8 mouse cellular contexts compared by ENCODE assay signal in the genomic region with DNA sequence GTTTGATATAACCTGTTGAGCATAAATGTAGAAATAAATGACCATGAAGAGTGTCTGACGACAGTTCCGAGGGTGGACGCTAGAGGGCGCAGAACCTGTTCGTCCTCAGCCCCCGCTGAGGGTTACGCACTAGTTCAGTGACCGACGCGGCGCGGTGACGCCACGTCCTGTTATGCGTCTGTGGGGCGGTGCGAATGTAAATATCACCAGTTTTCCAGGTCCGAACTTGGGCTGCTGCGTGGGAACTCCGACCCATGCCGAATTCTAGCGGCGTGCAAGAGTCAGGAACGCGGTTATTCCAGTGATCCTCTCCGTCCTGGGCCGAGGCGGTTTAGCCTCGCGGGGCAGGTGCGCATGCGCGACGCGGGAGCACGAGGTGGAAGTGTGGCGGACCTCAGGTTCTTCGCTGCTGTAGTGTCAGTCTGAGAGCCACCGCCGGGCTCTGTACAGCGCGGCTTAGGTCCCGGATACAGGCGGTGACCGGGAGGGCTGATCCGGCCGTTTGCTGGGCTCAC. TPM values are rescaled to one million over a fixed set of nuclear protein-coding genes. Genes with fewer than 3 reads are reported as not detected.
DNase-seq lines count a peak whose midpoint lies in the region; ATAC-seq and TF ChIP-seq lines count a peak whose summit lies in the region.

A gene (plus strand): TSS at position 203 of the 515 bp plus-strand sequence.

- TF ChIP-seq POLR2A in CH12.LX (IDR thresholded peaks at IDR 0.05; ENCODE audit: low read depth, low read length), result peak; percentile 89

- ATAC-seq in forebrain, embryonic 12.5 days (ENCODE audit: low FRiP score), result peak; percentile 96
- ATAC-seq in liver, postnatal 0 days, result peak; percentile 98
- ATAC-seq in neural tube, embryonic 14.5 days (ENCODE audit: low read depth), result peak; percentile 97

- H3K9ac ChIP-seq in CH12.LX (ENCODE audit: insufficient read depth, low read depth), result peak within 1 kb of the TSS; percentile 82
- peak within 1 kb of the TSS; percentile 74 for H3K9ac ChIP-seq in forebrain, embryonic 12.5 days
- peak within 1 kb of the TSS; percentile 70 for H3K9ac ChIP-seq in liver, postnatal 0 days (replicated peaks)
- H3K9ac ChIP-seq in neural tube, embryonic 14.5 days (replicated peaks; ENCODE audit: low read depth, low read length), result peak within 1 kb of the TSS; percentile 74

- WGBS in forebrain, embryonic 12.5 days, result under 1% methylated on average over 47 of the region's 47 CpGs
- WGBS in large intestine, adult 2 months, result under 1% methylated on average over 47 of the region's 47 CpGs
- WGBS in liver, postnatal 0 days (ENCODE audit: insufficient replicate concordance), result under 1% methylated on average over 47 of the region's 47 CpGs
- under 1% methylated on average over 47 of the region's 47 CpGs for WGBS in neural tube, embryonic 14.5 days

- peak; percentile 95 for DNase-seq in CH12.LX (ENCODE audit: extremely low read depth)
- peak; percentile 94 for DNase-seq in c-Kit-positive CD71-positive TER-119-negative erythroid progenitor cells, embryonic 14.5 days (ENCODE audit: low read depth)
- peak; percentile 95 to 97 for DNase-seq in heart, postnatal 10 days
- DNase-seq in large intestine, adult 2 months (ENCODE audit: low read depth, low spot score), result peak; percentile 85
- peak; percentile 95 for DNase-seq in liver, postnatal 0 days
- DNase-seq in testis, postnatal 10 days (ENCODE audit: low spot score), result peak; percentile 98

- peaks cover 22% of the 10 kb centered on the region for H3K79me2 ChIP-seq in CH12.LX (replicated peaks; ENCODE audit: control insufficient read depth, extremely low read depth, insufficient read depth, poor library complexity, severe bottlenecking)

- peak; percentile 54 for TF ChIP-seq RAD21 in CH12.LX (IDR thresholded peaks at IDR 0.05; ENCODE audit: low read depth, low read length)

- peak within 1 kb of the TSS; percentile 35 for H3K4me2 ChIP-seq in CH12.LX (ENCODE audit: insufficient read depth, low read depth, poor library complexity, severe bottlenecking)
- peak within 1 kb of the TSS; percentile 83 for H3K4me2 ChIP-seq in forebrain, embryonic 12.5 days
- peak within 1 kb of the TSS; percentile 86 for H3K4me2 ChIP-seq in liver, postnatal 0 days (ENCODE audit: low read depth, low read length)
- H3K4me2 ChIP-seq in neural tube, embryonic 14.5 days (ENCODE audit: low read depth, low read length), result peak within 1 kb of the TSS; percentile 96

- peaks cover 12 to 33% of the 10 kb centered on the region in 2 experiments for H3K36me3 ChIP-seq in CH12.LX (replicated peaks in 1 of 2; ENCODE audit: control insufficient read depth in 1 of 2, insufficient read depth in 1 of 2, low read length in 1 of 2)
- peaks cover 13% of the 10 kb centered on the region for H3K36me3 ChIP-seq in forebrain, embryonic 12.5 days (replicated peaks)
- H3K36me3 ChIP-seq in liver, postnatal 0 days (replicated peaks; ENCODE audit: insufficient read depth, low read length), result peaks cover 17% of the 10 kb centered on the region
- 0 out of 2 replicates have a peak, but pooled peaks cover 4% of the 10 kb centered on the region for H3K36me3 ChIP-seq in neural tube, embryonic 14.5 days (ENCODE audit: control insufficient read depth, insufficient read depth, low read length)

- H3K27ac ChIP-seq in CH12.LX (ENCODE audit: insufficient read depth, low read depth), result peak within 1 kb of the TSS; percentile 72
- peak within 1 kb of the TSS; percentile 91 for H3K27ac ChIP-seq in forebrain, embryonic 12.5 days
- peak within 1 kb of the TSS; percentile 92 for H3K27ac ChIP-seq in liver, postnatal 0 days (ENCODE audit: low read depth)
- H3K27ac ChIP-seq in neural tube, embryonic 14.5 days (ENCODE audit: low read depth, low read length), result peak within 1 kb of the TSS; percentile 84

- H3K4me1 ChIP-seq in CH12.LX (ENCODE audit: control insufficient read depth in 1 of 2, insufficient read depth in 2 of 2), result peaks cover 7 to 25% of the 10 kb centered on the region in 2 experiments
- peaks cover 15% of the 10 kb centered on the region for H3K4me1 ChIP-seq in forebrain, embryonic 12.5 days
- H3K4me1 ChIP-seq in liver, postnatal 0 days (ENCODE audit: insufficient read depth), result peaks cover 16% of the 10 kb centered on the region
- peaks cover 13% of the 10 kb centered on the region for H3K4me1 ChIP-seq in neural tube, embryonic 14.5 days (ENCODE audit: control insufficient read depth, insufficient read depth, low read length)

- no peaks in the 10 kb centered on the region for H3K27me3 ChIP-seq in CH12.LX (replicated peaks)
- H3K27me3 ChIP-seq in forebrain, embryonic 12.5 days, result no peaks in the 10 kb centered on the region
- no peaks in the 10 kb centered on the region for H3K27me3 ChIP-seq in liver, postnatal 0 days (ENCODE audit: insufficient read depth, low read length)
- H3K27me3 ChIP-seq in neural tube, embryonic 14.5 days (ENCODE audit: control insufficient read depth, insufficient read depth, low read length), result no peaks in the 10 kb centered on the region

- intact Hi-C loops in heart, postnatal 10 days (cut with DNase I), result no loop called here

- in situ Hi-C loops in CH12.LX (cut with MboI; ENCODE audit: low pct_ligation_motif_present, low pct_unique_long_range_greater_than_20kb, low sequenced_read_pairs), result no loop called here

- peak; percentile 85 to 94 for TF ChIP-seq CTCF in CH12.LX (conservative IDR thresholded peaks at IDR 0.05 in 1 of 2, IDR thresholded peaks at IDR 0.05 in 1 of 2; ENCODE audit: low read depth in 2 of 2, low read length in 2 of 2)
- TF ChIP-seq CTCF in liver, postnatal 0 days (IDR thresholded peaks at IDR 0.05; ENCODE audit: low read depth), result peak; percentile 99

- H3K9me3 ChIP-seq in CH12.LX (replicated peaks; ENCODE audit: low read length), result peaks cover 5% of the 10 kb centered on the region
- no peaks in the 10 kb centered on the region for H3K9me3 ChIP-seq in forebrain, embryonic 12.5 days
- H3K9me3 ChIP-seq in liver, postnatal 0 days (ENCODE audit: low read length), result no peaks in the 10 kb centered on the region; the same call in 1 of the 2 replicates
- no peaks in the 10 kb centered on the region for H3K9me3 ChIP-seq in neural tube, embryonic 14.5 days (ENCODE audit: control insufficient read depth, low read length)

- H3K4me3 ChIP-seq in CH12.LX (replicated peaks in 1 of 3; ENCODE audit: low read depth in 2 of 3, low read length in 2 of 3, poor library complexity in 1 of 3), result peak within 1 kb of the TSS; percentile 63 to 95 (median 93)
- H3K4me3 ChIP-seq in forebrain, embryonic 12.5 days (replicated peaks), result peak within 1 kb of the TSS; percentile 69
- peak within 1 kb of the TSS; percentile 66 for H3K4me3 ChIP-seq in liver, postnatal 0 days (ENCODE audit: low read depth, low read length)
- H3K4me3 ChIP-seq in neural tube, embryonic 14.5 days (ENCODE audit: low read depth, low read length), result peak within 1 kb of the TSS; percentile 74

- no peak for TF ChIP-seq EP300 in CH12.LX (IDR thresholded peaks at IDR 0.05; ENCODE audit: low read length)
- TF ChIP-seq EP300 in liver, postnatal 0 days (IDR thresholded peaks at IDR 0.05; ENCODE audit: low read depth), result peak; percentile 22; the same call in 1 of the 2 replicates

- dilution Hi-C loops in CH12.LX (cut with MboI; ENCODE audit: extremely low pct_ligation_motif_present, extremely low pct_unique_long_range_greater_than_20kb, low sequenced_read_pairs), result no loop called here

TF ChIP-seq in CH12.LX, 34 proteins besides CTCF, POLR2A, EP300 and RAD21 (continues in another document):
- TF ChIP-seq JUN (IDR thresholded peaks at IDR 0.05; ENCODE audit: insufficient read depth, low read depth, low read length), result no peak
- no peak for TF ChIP-seq UBTF (IDR thresholded peaks at IDR 0.05; ENCODE audit: low read depth, low read length)
- TF ChIP-seq ETS1 (conservative IDR thresholded peaks at IDR 0.05; ENCODE audit: low read depth, low read length), result no peak; the same call in 1 of the 2 replicates
- no peak for TF ChIP-seq CHD2 (IDR thresholded peaks at IDR 0.05; ENCODE audit: low read length)
- peak; percentile 56 for TF ChIP-seq ELF1 (IDR thresholded peaks at IDR 0.05; ENCODE audit: low read depth, low read length)
- no peak for TF ChIP-seq E2F4 (IDR thresholded peaks at IDR 0.05; ENCODE audit: insufficient replicate concordance, low read depth, low read length)
- TF ChIP-seq ZKSCAN1 (IDR thresholded peaks at IDR 0.05; ENCODE audit: borderline replicate concordance, low read depth, low read length), result no peak
- TF ChIP-seq NRF1 (IDR thresholded peaks at IDR 0.05; ENCODE audit: low read depth, low read length), result peak; percentile 93
- no peak for TF ChIP-seq MAFK (IDR thresholded peaks at IDR 0.05; ENCODE audit: insufficient replicate concordance, low read length)
- TF ChIP-seq ZMIZ1 (IDR thresholded peaks at IDR 0.05; ENCODE audit: low read depth, low read length), result peak; percentile 57; the same call in 1 of the 2 replicates
- TF ChIP-seq USF1 (IDR thresholded peaks at IDR 0.05; ENCODE audit: low read depth, low read length), result no peak
- TF ChIP-seq SMC3 (IDR thresholded peaks at IDR 0.05; ENCODE audit: low read depth, low read length), result peak; percentile 73
- no peak for TF ChIP-seq PAX5 (IDR thresholded peaks at IDR 0.05; ENCODE audit: low read length)
- TF ChIP-seq SIN3A (IDR thresholded peaks at IDR 0.05; ENCODE audit: low read length), result peak; percentile 91; the same call in 1 of the 2 replicates
- peak; percentile 95 for TF ChIP-seq MXI1 (IDR thresholded peaks at IDR 0.05; ENCODE audit: low read depth, low read length)
- TF ChIP-seq TBP (conservative IDR thresholded peaks at IDR 0.05; ENCODE audit: low read depth, low read length), result peak; percentile 78
- TF ChIP-seq MYC (IDR thresholded peaks at IDR 0.05; ENCODE audit: low read depth, low read length), result peak; percentile 88; the same call in 1 of the 2 replicates
- TF ChIP-seq KAT2A (IDR thresholded peaks at IDR 0.05; ENCODE audit: insufficient replicate concordance, low read length), result no peak
- peak; percentile 64; the same call in 1 of the 2 replicates for TF ChIP-seq POLR2AphosphoS2 (IDR thresholded peaks at IDR 0.05; ENCODE audit: low read depth, low read length)
- no peak for TF ChIP-seq JUND (conservative IDR thresholded peaks at IDR 0.05; ENCODE audit: low read depth, low read length)
- peak; percentile 60; the same call in 1 of the 2 replicates for TF ChIP-seq TCF12 (IDR thresholded peaks at IDR 0.05; ENCODE audit: low read depth, low read length)

RNA-seq across cellular contexts. Expression of the gene that starts here (rescaled TPM):
- total RNA-seq in CH12.LX (2012; rRNA removed), result 32.4 and 46.9 TPM in 2 replicates
- total RNA-seq in CH12.LX (2014; rRNA removed), result 132 and 140 TPM in 2 replicates
- polyA plus RNA-seq in CH12.LX (2012; ENCODE audit: insufficient read length, low read depth), result 101 and 121 TPM in 2 replicates
- 53.3 and 53.6 TPM in 2 replicates for polyA plus RNA-seq in forebrain, embryonic 12.5 days (2016; fragmentation: Nextera tagmentation; extraction: Ambion mirVana)
- 10 to 100 TPM; 21.5 to 24.6 TPM for total RNA-seq in heart, postnatal 10 days (2021)
- polyA plus RNA-seq in large intestine, adult 2 months (2012; rRNA removed), result 5.7 and 6.0 TPM in 2 replicates
- polyA plus RNA-seq in liver, postnatal 0 days (2015; fragmentation: Nextera tagmentation; extraction: Ambion mirVana), result 19.2 and 19.3 TPM in 2 replicates
- polyA plus RNA-seq in neural tube, embryonic 14.5 days (2014; fragmentation: Nextera tagmentation; extraction: Ambion mirVana), result 54.0 and 55.3 TPM in 2 replicates

Comparison
In these comparisons a context has a peak if more than half of its experiments do, and no peak if none do; other contexts are left out.
1. Peak in every context shown above with its lines: DNase-seq, ATAC-seq, H3K4me3 ChIP-seq and H3K27ac ChIP-seq.
2. H3K4me2 ChIP-seq: peak in every context shown above with its lines; median percentile 96 in neural tube, embryonic 14.5 days; 86 in liver, postnatal 0 days; 83 in forebrain, embryonic 12.5 days; 35 in CH12.LX.